Mouse (Mus musculus) left cerebral cortex, adult 2 months (tissue): ENCODE results near the gene Rpl12. TPM values are rescaled to one million over a fixed set of nuclear protein-coding genes. Genes with fewer than 3 reads are reported as not detected.
"Not testable (repeated sequence)": the region's sequence is repeated elsewhere in the genome, so short reads cannot be mapped to it uniquely, and the experiment has no call there.

ENCODE experiments used
- DNase-seq, 2 experiments: peaks; one replicate each; pipeline ENCODE4 v3.0.0; 2021 to 2022; ENCODE audit warnings: low spot score in 2 of 2, mixed read lengths in 1 of 2; ENCODE audit errors: extremely low spot score in 1 of 2
- H3K27ac ChIP-seq: fragments of 200-600 bp; 2 replicates; pipeline ENCODE4 v1.8.1; 2022
- H3K4me3 ChIP-seq: fragments of 200-600 bp; 2 replicates; pipeline ENCODE4 v1.8.1; 2022
- CTCF ChIP-seq: fragments of 200-600 bp; IDR thresholded peaks from 2 replicates; pipeline ENCODE4 v1.8.1; 2022; ENCODE audit warnings: antibody characterized with exemption, mild to moderate bottlenecking, moderate library complexity
- intact Hi-C: fragments of 180-260 bp; cut with DNase I; formaldehyde crosslinking; loops from one replicate; pipeline ENCODE4 v1.15.1; 2025
- total RNA-seq, 2 experiments: library from RNA; stranded (reverse); gene quantifications; 2 replicates each; pipeline ENCODE4 v1.2.3; 2021

Gene Rpl12
- total RNA-seq, 2 experiments from 2014 or later, result 110 to 129 TPM

DNA sequence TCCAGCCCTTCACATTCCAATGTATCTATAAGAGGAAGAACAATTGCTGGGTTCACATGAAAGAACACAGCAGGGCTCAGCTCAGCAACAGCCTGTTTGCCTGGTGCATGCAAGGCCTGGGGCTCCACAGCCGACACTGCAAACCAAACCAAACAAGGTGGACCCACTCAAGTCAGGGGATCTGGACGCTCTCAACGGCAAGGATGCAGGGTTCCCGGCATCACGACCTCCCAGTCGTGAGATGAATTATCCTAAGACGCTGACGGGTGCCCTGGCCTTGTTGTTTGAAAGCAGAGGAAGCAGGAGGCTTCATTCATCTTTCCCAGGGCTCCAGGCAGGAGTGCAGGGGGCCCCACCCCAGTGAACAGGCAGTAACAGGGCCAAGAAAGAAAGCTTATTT, 24.5 kb downstream of the Rpl12 start:
- no peak for DNase-seq
- no peak for TF ChIP-seq CTCF
- Histone ChIP-seq H3K27ac (no peak overlapping the region), H3K4me3 (no peak overlapping the region)
- intact Hi-C loops, result no loop called here

DNA sequence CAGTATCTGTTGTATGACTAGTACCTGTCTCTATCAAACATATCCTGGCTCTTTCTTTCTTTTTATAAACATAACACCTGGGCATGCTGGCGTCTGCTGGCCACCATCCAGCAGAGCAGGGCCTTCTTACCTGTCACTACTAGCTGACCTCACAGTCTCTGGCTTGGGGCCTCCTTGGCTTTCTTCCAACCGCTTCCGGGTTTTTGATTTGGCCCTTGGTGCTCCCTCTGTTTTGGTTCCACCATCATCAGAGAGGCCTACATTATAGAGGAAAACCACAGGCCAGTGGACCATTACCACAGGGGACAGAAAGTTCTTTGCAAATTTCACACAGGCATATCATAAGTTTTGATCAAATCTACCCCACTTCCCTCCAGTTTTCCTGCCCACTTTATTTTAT, 28.0 kb downstream of the Rpl12 start:
- Histone ChIP-seq H3K4me3 (no peak overlapping the region), H3K27ac (no peak overlapping the region)
- intact Hi-C loops, result no loop called here
- DNase-seq, result no peak
- TF ChIP-seq CTCF, result no peak

DNA sequence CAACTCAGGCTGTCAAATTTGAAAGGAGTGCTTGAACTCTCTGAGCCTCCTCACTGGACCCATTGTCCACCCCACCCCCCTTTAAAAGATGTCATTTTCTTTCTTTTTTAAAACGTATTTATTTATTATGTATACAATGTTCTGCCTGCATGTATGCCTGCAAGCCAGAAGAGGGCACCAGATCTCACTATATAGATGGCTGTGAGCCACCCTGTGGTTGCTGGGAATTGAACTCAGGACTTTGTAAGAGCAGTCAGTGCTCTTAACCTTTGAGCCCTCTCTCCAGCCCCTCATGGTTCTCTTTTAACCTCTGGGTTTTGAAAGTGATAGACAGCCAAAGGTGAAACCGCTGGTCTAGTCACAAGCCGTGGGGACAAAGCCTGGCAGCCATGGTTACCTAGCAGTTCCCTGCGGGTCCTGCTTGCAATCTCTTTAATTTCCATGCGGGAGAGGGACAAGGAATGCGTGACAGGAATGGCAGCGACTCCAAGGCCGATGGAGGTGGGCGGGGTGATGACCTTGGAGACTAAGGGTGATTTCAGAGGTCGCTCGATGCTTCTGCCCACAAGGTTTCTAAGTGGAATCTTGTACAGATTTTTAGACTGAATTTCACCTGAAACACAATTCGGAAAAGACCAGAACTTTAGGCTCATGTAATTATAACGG, 28.9 kb downstream of the Rpl12 start:
- intact Hi-C loops, result loop anchor here (5.0 to 10.0 kb wide), 2 partner anchors 142 to 415 kb away; partner anchors contain the start of gene Garnl3
- H3K27ac ChIP-seq, result no peak overlapping the region
- peak; percentile 66 for TF ChIP-seq CTCF
- H3K4me3 ChIP-seq, result no peak overlapping the region
- no peak for DNase-seq

DNA sequence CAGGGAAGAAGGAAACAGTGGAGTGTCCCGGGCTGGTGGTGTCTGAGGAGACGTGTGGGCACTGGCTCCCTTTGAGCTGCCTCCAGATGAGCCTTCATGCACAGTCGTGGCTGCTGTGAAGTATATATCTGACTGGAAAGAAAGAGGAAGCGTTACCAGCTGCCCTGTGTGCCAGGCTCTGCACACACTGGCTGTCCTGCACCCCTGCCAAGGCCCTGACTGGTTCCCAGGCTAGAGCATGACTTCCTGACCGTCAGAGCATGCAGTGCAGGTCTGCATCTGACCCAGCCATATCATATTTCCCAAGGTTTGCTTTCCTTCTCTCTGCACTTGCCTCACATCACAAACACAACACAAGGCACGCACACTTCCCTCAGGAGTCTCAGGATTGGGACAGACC, 30.8 kb downstream of the Rpl12 start:
- Histone ChIP-seq H3K4me3 (no peak overlapping the region), H3K27ac (no peak overlapping the region)
- intact Hi-C loops, result loop anchor here (5.0 to 10.0 kb wide), 2 partner anchors 140 to 413 kb away; partner anchors contain the start of gene Garnl3
- TF ChIP-seq CTCF, result no peak
- no peak for DNase-seq

DNA sequence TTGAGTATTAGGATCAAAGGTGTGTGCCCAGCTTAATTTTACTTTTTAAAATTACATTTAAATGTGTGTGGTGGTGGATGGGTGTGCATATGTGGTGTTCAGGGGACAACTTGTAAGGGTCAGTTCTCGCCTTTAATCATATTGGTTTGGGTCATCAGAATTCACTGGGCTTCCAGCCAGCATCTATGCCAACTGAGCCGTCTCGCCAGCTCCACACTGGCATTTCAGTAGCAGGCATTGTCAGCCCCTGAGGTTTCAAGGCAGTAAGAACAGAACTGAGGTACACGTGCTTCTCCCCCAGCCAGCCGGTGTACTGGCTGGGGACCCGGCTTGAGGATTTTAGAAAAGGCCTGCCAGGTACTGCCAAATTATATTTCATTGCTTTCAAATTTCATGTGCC, 35.7 kb downstream of the Rpl12 start:
- Histone ChIP-seq H3K27ac (no peak overlapping the region; the same call in 1 of the 2 replicates), H3K4me3 (no peak overlapping the region)
- no peak for DNase-seq
- TF ChIP-seq CTCF, result no peak
- intact Hi-C loops, result loop anchor here (10.0 kb wide), 1 partner anchor 408 kb away; no protein-coding TSS in a partner anchor

DNA sequence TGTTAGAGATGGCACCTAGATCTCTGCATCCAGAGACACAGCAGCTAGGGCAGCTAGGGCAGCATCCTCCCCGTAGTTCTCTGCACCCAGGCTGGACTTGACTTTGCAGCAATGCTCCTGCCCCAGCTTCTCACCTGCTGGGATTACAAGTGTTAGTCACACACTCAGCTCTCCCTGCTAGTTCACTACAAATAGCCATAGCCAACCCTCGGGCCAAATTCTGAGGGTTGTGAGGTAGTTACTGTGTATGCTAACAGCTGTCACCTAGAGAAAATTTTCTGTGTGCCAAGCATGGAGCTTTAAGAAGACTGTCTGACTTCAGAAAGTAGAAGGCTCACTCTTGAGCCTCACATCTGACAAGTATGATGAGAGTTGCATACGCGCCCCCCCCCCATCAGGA, 36.4 kb downstream of the Rpl12 start:
- H3K4me3 ChIP-seq, result no peak overlapping the region
- no peak for DNase-seq
- intact Hi-C loops, result loop anchor here (10.0 kb wide), 1 partner anchor 407 kb away; no protein-coding TSS in a partner anchor
- no peak for TF ChIP-seq CTCF
- H3K27ac ChIP-seq, result no peak overlapping the region; the same call in 1 of the 2 replicates

DNA sequence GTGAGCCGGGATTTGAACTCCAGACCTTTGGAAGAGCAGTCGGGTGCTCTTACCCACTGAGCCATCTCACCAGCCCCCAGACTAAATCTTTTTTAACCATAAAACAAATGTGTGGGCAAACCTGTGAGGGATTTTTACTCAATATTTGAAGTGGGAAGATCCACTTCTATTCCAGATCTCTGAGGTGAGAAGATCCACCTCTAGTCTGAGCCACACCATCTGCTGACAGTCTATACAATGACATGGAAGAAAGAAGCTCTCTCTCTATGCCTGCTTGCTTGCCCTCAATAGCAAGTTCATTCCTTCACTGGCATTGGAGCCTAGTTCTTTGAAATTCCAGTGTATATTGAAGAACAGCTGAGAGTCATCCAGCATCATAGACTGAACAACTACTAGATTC, 38.4 kb downstream of the Rpl12 start:
- TF ChIP-seq CTCF, result no peak
- Histone ChIP-seq H3K4me3 (no peak overlapping the region), H3K27ac (no peak overlapping the region)
- DNase-seq, result no peak
- intact Hi-C loops, result loop anchor here (10.0 kb wide), 1 partner anchor 405 kb away; no protein-coding TSS in a partner anchor

DNA sequence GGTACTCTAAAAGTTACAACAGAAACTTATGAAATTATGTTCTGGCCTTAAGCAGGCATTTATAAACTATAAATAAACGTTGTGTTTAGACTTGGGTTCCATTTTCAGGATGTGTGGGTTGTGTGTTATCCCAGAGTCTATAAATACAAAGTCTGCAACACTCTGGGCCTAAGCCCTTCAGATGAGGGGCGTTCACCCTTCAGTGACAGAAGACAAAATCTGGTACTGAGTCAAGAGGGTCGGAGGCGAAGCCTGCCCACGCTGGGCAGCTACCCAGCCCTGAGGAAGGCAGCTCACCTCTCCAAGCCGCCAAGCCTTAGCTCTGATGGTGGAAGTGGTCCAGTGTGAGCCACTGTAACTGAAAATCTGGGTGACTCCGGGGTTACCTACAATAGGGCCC, 40.8 kb downstream of the Rpl12 start:
- DNase-seq, result no peak
- Histone ChIP-seq H3K27ac (peak overlapping the region; percentile 63), H3K4me3 (no peak overlapping the region)
- intact Hi-C loops, result no loop called here
- no peak for TF ChIP-seq CTCF

DNA sequence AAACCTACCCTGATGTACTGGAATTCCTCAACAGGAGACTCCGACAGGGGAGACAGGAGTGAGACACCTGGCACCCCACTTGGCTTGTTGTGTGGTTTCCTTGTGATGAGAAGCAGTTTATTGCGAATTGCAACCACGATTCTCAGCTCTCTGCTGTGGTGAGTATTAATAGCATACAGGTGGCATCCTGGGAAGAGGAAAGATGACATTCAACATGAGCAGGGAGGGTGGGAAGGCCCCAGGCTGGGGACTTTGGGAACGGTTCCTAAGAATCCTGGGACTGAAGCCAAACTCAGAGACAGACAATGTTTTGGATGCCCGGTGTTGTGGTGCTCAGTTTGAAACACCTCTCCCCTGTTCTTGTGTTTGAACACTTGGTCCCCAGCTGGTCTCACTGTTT, 43.7 kb downstream of the Rpl12 start:
- H3K27ac ChIP-seq, result peak overlapping the region; percentile 24; the same call in 1 of the 2 replicates
- intact Hi-C loops, result no loop called here
- DNase-seq, result no peak
- TF ChIP-seq CTCF, result no peak
- H3K4me3 ChIP-seq, result no peak overlapping the region

DNA sequence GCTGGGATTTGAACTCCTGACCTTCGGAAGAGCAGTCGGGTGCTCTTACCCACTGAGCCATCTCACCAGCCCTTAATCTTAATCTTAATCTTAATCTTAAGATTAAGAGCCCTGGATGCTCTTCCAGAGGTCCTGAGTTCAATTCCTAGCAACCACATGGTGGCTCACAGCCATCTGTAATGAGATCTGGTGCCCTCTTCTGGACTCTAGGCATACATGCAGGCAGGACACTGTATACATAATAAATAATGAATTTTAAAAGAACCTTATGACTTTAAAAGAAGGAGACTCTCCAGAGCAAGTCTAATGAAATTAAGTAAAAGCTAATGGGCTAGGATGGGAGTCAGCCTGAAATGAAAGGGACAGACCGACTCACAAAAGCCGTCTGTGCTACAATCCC, 47.7 kb downstream of the Rpl12 start:
- DNase-seq, H3K4me3 ChIP-seq, intact Hi-C loops, H3K27ac ChIP-seq: not testable (repeated sequence)
- peak; percentile 54 for TF ChIP-seq CTCF

DNA sequence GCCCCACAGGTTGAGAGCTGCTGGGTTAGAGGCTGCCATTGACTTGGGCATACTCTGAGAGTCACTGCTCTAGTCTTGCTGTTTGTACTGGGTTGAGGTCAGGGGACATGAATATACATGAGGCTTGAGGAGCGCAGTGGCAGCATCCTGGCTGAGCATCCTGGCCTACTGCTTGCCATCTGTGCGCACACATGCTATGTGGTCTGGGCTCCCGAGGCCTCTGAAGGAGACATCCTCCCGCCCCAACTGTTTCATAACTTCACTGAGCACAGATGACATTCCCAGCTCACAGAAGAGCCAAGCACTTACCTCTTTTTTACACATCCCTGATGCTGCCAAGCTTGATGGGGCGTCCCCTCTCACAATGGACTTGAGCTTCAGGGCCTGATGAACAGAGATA, 53.5 kb downstream of the Rpl12 start:
- no peak overlapping the region for H3K4me3 ChIP-seq
- DNase-seq, result no peak
- intact Hi-C loops, result no loop called here
- no peak for TF ChIP-seq CTCF
- H3K27ac ChIP-seq, result no peak overlapping the region

Other genes starting within 250 kb of the Rpl12 start
- 100 to 1,000 TPM; 129 to 134 TPM for gene Cdk9, start 248.5 kb upstream of the Rpl12 start, total RNA-seq
- 10 to 100 TPM; 31.1 to 42.5 TPM for gene Sh2d3c, start 240.5 kb upstream of the Rpl12 start, total RNA-seq
- gene 6330409D20Rik, start 220.5 kb upstream of the Rpl12 start, total RNA-seq, result 1 to 10 TPM; 1.6 to 2.2 TPM
- 10 to 100 TPM; 30.4 to 30.7 TPM for gene Tor2a, start 204.3 kb upstream of the Rpl12 start, total RNA-seq
- gene Ttc16, start 185.9 kb upstream of the Rpl12 start, total RNA-seq, result under 1 TPM; 0.40 to 0.52 TPM
- 1 to 10 TPM; 7.9 to 9.3 TPM for gene Ptrh1, start 185.8 kb upstream of the Rpl12 start, total RNA-seq
- under 1 TPM; 0.20 to 0.61 TPM for gene Cfap157, start 177.1 kb upstream of the Rpl12 start, total RNA-seq
- 100 to 1,000 TPM; 947 to 984 TPM for gene Stxbp1, start 114.3 kb upstream of the Rpl12 start, total RNA-seq
- 10 to 100 TPM; 24.4 to 31.4 TPM for gene Fam129b, start 85.4 kb upstream of the Rpl12 start, total RNA-seq
- gene Lrsam1, start 55 bp downstream of the Rpl12 start, total RNA-seq, result 10 to 100 TPM; 37.6 to 38.2 TPM
- 10 to 100 TPM; 23.9 to 26.7 TPM for gene Slc2a8, start 20.5 kb downstream of the Rpl12 start, total RNA-seq
- gene Garnl3, start 170.1 kb downstream of the Rpl12 start, total RNA-seq, result 100 to 1,000 TPM in 1 of 2 experiments, 10 to 100 TPM in 1; 94.7 to 129 TPM